Comparison of ENCODE assay signal across 8 mouse cellular contexts in genomic region chr2:30469796-30470142, GRCm38 (mm10). TPM values are rescaled to one million over a fixed set of nuclear protein-coding genes. Genes with fewer than 3 reads are reported as not detected.
DNase-seq lines count a peak whose midpoint lies in the region; ATAC-seq and TF ChIP-seq lines count a peak whose summit lies in the region.

No protein-coding gene starts in this region.

- peaks cover 34% of the 10 kb centered on the region for H3K79me2 ChIP-seq in C2C12 (ENCODE audit: control insufficient read depth, insufficient read depth)

- peak; percentile 81 for DNase-seq in adrenal gland, postnatal 14 days
- DNase-seq in heart, postnatal 0 days (ENCODE audit: low spot score): peak; percentile 90
- DNase-seq in layer of hippocampus, adult 11-12 months (ENCODE audit: low spot score): peak; percentile 84
- DNase-seq in neural tube, embryonic 11.5 days (ENCODE audit: low spot score): peak; percentile 92
- DNase-seq in testis, postnatal 10 days (ENCODE audit: low spot score): peak; percentile 86

- WGBS in embryonic facial prominence, embryonic 15.5 days: 0% methylated on average over 19 of the region's 19 CpGs
- WGBS in heart, postnatal 0 days: under 1% methylated on average over 19 of the region's 19 CpGs
- WGBS in liver, embryonic 15.5 days (ENCODE audit: insufficient replicate concordance): under 1% methylated on average over 19 of the region's 19 CpGs
- 0% methylated on average over 19 of the region's 19 CpGs for WGBS in neural tube, embryonic 11.5 days

- peak; percentile 19; the same call in 1 of the 2 replicates for ATAC-seq in embryonic facial prominence, embryonic 15.5 days (ENCODE audit: insufficient number of reproducible peaks, low FRiP score, low TSS enrichment, low read depth)
- peak; percentile 7; the same call in 1 of the 2 replicates for ATAC-seq in heart, postnatal 0 days (ENCODE audit: insufficient read depth, low read depth)
- no peak for ATAC-seq in liver, embryonic 15.5 days (ENCODE audit: insufficient read depth)
- no peak for ATAC-seq in neural tube, embryonic 11.5 days (ENCODE audit: insufficient read depth, low FRiP score, low TSS enrichment)

- peak overlapping the region; percentile 97 for H3K4me2 ChIP-seq in embryonic facial prominence, embryonic 15.5 days (replicated peaks)
- H3K4me2 ChIP-seq in heart, postnatal 0 days (ENCODE audit: low read depth, low read length): peak overlapping the region; percentile 96
- peak overlapping the region; percentile 64 for H3K4me2 ChIP-seq in liver, embryonic 15.5 days
- H3K4me2 ChIP-seq in neural tube, embryonic 11.5 days (ENCODE audit: low read depth): peak overlapping the region; percentile 96

- TF ChIP-seq CTCF in C2C12 (IDR thresholded peaks at IDR 0.05; ENCODE audit: control insufficient read depth, insufficient read depth, insufficient read length): peak; percentile 79
- TF ChIP-seq CTCF in heart, postnatal 0 days (IDR thresholded peaks at IDR 0.05; ENCODE audit: low read depth): peak; percentile 80

- peaks cover 15% of the 10 kb centered on the region for H3K79me3 ChIP-seq in C2C12 (ENCODE audit: low read depth)

- peaks cover 48% of the 10 kb centered on the region for H3K4me1 ChIP-seq in embryonic facial prominence, embryonic 15.5 days
- peaks cover 20% of the 10 kb centered on the region for H3K4me1 ChIP-seq in heart, postnatal 0 days (ENCODE audit: control insufficient read depth, insufficient read depth)
- H3K4me1 ChIP-seq in liver, embryonic 15.5 days (replicated peaks): peaks cover 40% of the 10 kb centered on the region
- H3K4me1 ChIP-seq in neural tube, embryonic 11.5 days (ENCODE audit: control insufficient read depth, insufficient read depth, low read length): peaks cover 16% of the 10 kb centered on the region

- H3ac ChIP-seq in C2C12 (ENCODE audit: control insufficient read depth, insufficient read length, low read depth): peak overlapping the region; percentile 76

- H3K27ac ChIP-seq in embryonic facial prominence, embryonic 15.5 days (replicated peaks): peak overlapping the region; percentile 98
- H3K27ac ChIP-seq in heart, postnatal 0 days (ENCODE audit: low read depth): peak overlapping the region; percentile 91
- H3K27ac ChIP-seq in liver, embryonic 15.5 days (replicated peaks): no peak overlapping the region
- H3K27ac ChIP-seq in neural tube, embryonic 11.5 days (ENCODE audit: low read depth, low read length): peak overlapping the region; percentile 72

- H3K9ac ChIP-seq in embryonic facial prominence, embryonic 15.5 days: peak overlapping the region; percentile 62
- H3K9ac ChIP-seq in heart, postnatal 0 days (replicated peaks; ENCODE audit: low read depth, low read length): peak overlapping the region; percentile 58
- no peak overlapping the region for H3K9ac ChIP-seq in liver, embryonic 15.5 days
- H3K9ac ChIP-seq in neural tube, embryonic 11.5 days (ENCODE audit: low read length): peak overlapping the region; percentile 65

- no peak for TF ChIP-seq EP300 in heart, postnatal 0 days (IDR thresholded peaks at IDR 0.05; ENCODE audit: low read depth)

- no peaks in the 10 kb centered on the region for H3K9me3 ChIP-seq in embryonic facial prominence, embryonic 15.5 days (replicated peaks)
- H3K9me3 ChIP-seq in heart, postnatal 0 days (replicated peaks; ENCODE audit: control insufficient read depth, low read length): no peaks in the 10 kb centered on the region
- no peaks in the 10 kb centered on the region for H3K9me3 ChIP-seq in liver, embryonic 15.5 days (replicated peaks)
- H3K9me3 ChIP-seq in neural tube, embryonic 11.5 days (ENCODE audit: control insufficient read depth, low read length): no peaks in the 10 kb centered on the region

- H3K36me3 ChIP-seq in C2C12 (ENCODE audit: control insufficient read depth, insufficient read depth): no peaks in the 10 kb centered on the region
- no peaks in the 10 kb centered on the region for H3K36me3 ChIP-seq in embryonic facial prominence, embryonic 15.5 days
- H3K36me3 ChIP-seq in heart, postnatal 0 days (replicated peaks; ENCODE audit: control insufficient read depth, insufficient read depth, low read length): no peaks in the 10 kb centered on the region
- no peaks in the 10 kb centered on the region for H3K36me3 ChIP-seq in liver, embryonic 15.5 days (replicated peaks)
- H3K36me3 ChIP-seq in neural tube, embryonic 11.5 days (ENCODE audit: control insufficient read depth, insufficient read depth, low read length): no peaks in the 10 kb centered on the region; the same call in 1 of the 2 replicates

- H3K4me3 ChIP-seq in C2C12 (ENCODE audit: insufficient read depth, poor library complexity, severe bottlenecking): peak overlapping the region; percentile 48
- H3K4me3 ChIP-seq in embryonic facial prominence, embryonic 15.5 days (replicated peaks): peak overlapping the region; percentile 69
- H3K4me3 ChIP-seq in heart, postnatal 0 days (ENCODE audit: low read depth, low read length): peak overlapping the region; percentile 43
- peak overlapping the region; percentile 28 for H3K4me3 ChIP-seq in liver, embryonic 15.5 days (replicated peaks)
- H3K4me3 ChIP-seq in neural tube, embryonic 11.5 days (ENCODE audit: low read depth, low read length): peak overlapping the region; percentile 41

- H3K27me3 ChIP-seq in C2C12 (ENCODE audit: control insufficient read depth, insufficient read depth, insufficient read length): no peaks in the 10 kb centered on the region
- no peaks in the 10 kb centered on the region for H3K27me3 ChIP-seq in embryonic facial prominence, embryonic 15.5 days
- no peaks in the 10 kb centered on the region for H3K27me3 ChIP-seq in heart, postnatal 0 days (ENCODE audit: control insufficient read depth, insufficient read depth, low read length)
- H3K27me3 ChIP-seq in liver, embryonic 15.5 days: peaks cover 77% of the 10 kb centered on the region
- no peaks in the 10 kb centered on the region for H3K27me3 ChIP-seq in neural tube, embryonic 11.5 days (ENCODE audit: control insufficient read depth, insufficient read depth, low read length)

TF ChIP-seq in C2C12, 6 proteins besides CTCF, POLR2A, EP300 and RAD21:
- TF ChIP-seq CEBPB (IDR thresholded peaks at IDR 0.05; ENCODE audit: low read depth) (no peak), MYOG (IDR thresholded peaks at IDR 0.05; ENCODE audit: control insufficient read depth, extremely low read depth, insufficient read length) (no peak), MAX (IDR thresholded peaks at IDR 0.05) (no peak), MYOD1 (IDR thresholded peaks at IDR 0.05; ENCODE audit: control insufficient read depth, insufficient read length, low read depth) (no peak), FOSL1 (IDR thresholded peaks at IDR 0.05; ENCODE audit: insufficient read depth, low read length, poor library complexity, severe bottlenecking) (no peak), USF1 (IDR thresholded peaks at IDR 0.05; ENCODE audit: low read depth) (no peak)

RNA-seq across cellular contexts. Expression of gene Ier5l, which starts 4.2 kb away (rescaled TPM):
- 61.4 TPM for polyA plus RNA-seq in C2C12 (2012; fragmentation: generic; extraction: Trizol)
- 6.4 and 6.8 TPM in 2 replicates for total RNA-seq in adrenal gland, postnatal 14 days (2021)
- 2.2 and 3.0 TPM in 2 replicates for polyA plus RNA-seq in embryonic facial prominence, embryonic 15.5 days (2015; fragmentation: Nextera tagmentation; extraction: Ambion mirVana)
- 12.4 and 12.5 TPM in 2 replicates for total RNA-seq in heart, postnatal 0 days (2014; rRNA removed; ENCODE audit: low replicate concordance)
- 0.94 and 1.2 TPM in 2 replicates for polyA plus RNA-seq in heart, postnatal 0 days (2015; fragmentation: Nextera tagmentation; extraction: Ambion mirVana)
- 0.06 and 0.16 TPM in 2 replicates for polyA plus RNA-seq in liver, embryonic 15.5 days (2015; fragmentation: Nextera tagmentation; extraction: Ambion mirVana)
- 10.5 and 11.9 TPM in 2 replicates for polyA plus RNA-seq in neural tube, embryonic 11.5 days (2014; fragmentation: Nextera tagmentation; extraction: Ambion mirVana)

RNA-seq across cellular contexts. Expression of gene Ptpa, which starts 53.9 kb away (rescaled TPM):
- polyA plus RNA-seq in C2C12 (2012; fragmentation: generic; extraction: Trizol): 213 TPM
- total RNA-seq in adrenal gland, postnatal 14 days (2021): 145 and 155 TPM in 2 replicates
- polyA plus RNA-seq in embryonic facial prominence, embryonic 15.5 days (2015; fragmentation: Nextera tagmentation; extraction: Ambion mirVana): 146 and 154 TPM in 2 replicates
- total RNA-seq in heart, postnatal 0 days (2014; rRNA removed; ENCODE audit: low replicate concordance): 109 and 112 TPM in 2 replicates
- 92.4 TPM in 2 replicates for polyA plus RNA-seq in heart, postnatal 0 days (2015; fragmentation: Nextera tagmentation; extraction: Ambion mirVana)
- polyA plus RNA-seq in liver, embryonic 15.5 days (2015; fragmentation: Nextera tagmentation; extraction: Ambion mirVana): 129 and 141 TPM in 2 replicates
- 63.2 and 64.2 TPM in 2 replicates for polyA plus RNA-seq in neural tube, embryonic 11.5 days (2014; fragmentation: Nextera tagmentation; extraction: Ambion mirVana)

RNA-seq across cellular contexts. Expression of gene Crat, which starts 54.2 kb away (rescaled TPM):
- 22.5 TPM for polyA plus RNA-seq in C2C12 (2012; fragmentation: generic; extraction: Trizol)
- 291 and 301 TPM in 2 replicates for total RNA-seq in adrenal gland, postnatal 14 days (2021)
- polyA plus RNA-seq in embryonic facial prominence, embryonic 15.5 days (2015; fragmentation: Nextera tagmentation; extraction: Ambion mirVana): 29.4 and 32.1 TPM in 2 replicates
- 351 and 413 TPM in 2 replicates for total RNA-seq in heart, postnatal 0 days (2014; rRNA removed; ENCODE audit: low replicate concordance)
- 263 and 266 TPM in 2 replicates for polyA plus RNA-seq in heart, postnatal 0 days (2015; fragmentation: Nextera tagmentation; extraction: Ambion mirVana)
- polyA plus RNA-seq in liver, embryonic 15.5 days (2015; fragmentation: Nextera tagmentation; extraction: Ambion mirVana): 24.3 and 29.0 TPM in 2 replicates
- 27.4 and 29.1 TPM in 2 replicates for polyA plus RNA-seq in neural tube, embryonic 11.5 days (2014; fragmentation: Nextera tagmentation; extraction: Ambion mirVana)

Comparison
In these comparisons a context has a peak if more than half of its experiments do, and no peak if none do; other contexts are left out.
1. ATAC-seq: peak in embryonic facial prominence, embryonic 15.5 days (single experiment) and heart, postnatal 0 days (single experiment); none in liver, embryonic 15.5 days (single experiment) and neural tube, embryonic 11.5 days (single experiment).
2. Peak in every context shown above with its lines, with median percentiles within 50 percentile points of each other: H3K4me3 ChIP-seq, DNase-seq and H3K4me2 ChIP-seq.